Mouse (Mus musculus): ENCODE results near the gene Jam2. TPM values are rescaled to one million over a fixed set of nuclear protein-coding genes. Genes with fewer than 3 reads are reported as not detected.

Jam2 gene
- polyA plus RNA-seq (2012; rRNA removed): 3.8 and 4.2 TPM in 2 replicates

DNA sequence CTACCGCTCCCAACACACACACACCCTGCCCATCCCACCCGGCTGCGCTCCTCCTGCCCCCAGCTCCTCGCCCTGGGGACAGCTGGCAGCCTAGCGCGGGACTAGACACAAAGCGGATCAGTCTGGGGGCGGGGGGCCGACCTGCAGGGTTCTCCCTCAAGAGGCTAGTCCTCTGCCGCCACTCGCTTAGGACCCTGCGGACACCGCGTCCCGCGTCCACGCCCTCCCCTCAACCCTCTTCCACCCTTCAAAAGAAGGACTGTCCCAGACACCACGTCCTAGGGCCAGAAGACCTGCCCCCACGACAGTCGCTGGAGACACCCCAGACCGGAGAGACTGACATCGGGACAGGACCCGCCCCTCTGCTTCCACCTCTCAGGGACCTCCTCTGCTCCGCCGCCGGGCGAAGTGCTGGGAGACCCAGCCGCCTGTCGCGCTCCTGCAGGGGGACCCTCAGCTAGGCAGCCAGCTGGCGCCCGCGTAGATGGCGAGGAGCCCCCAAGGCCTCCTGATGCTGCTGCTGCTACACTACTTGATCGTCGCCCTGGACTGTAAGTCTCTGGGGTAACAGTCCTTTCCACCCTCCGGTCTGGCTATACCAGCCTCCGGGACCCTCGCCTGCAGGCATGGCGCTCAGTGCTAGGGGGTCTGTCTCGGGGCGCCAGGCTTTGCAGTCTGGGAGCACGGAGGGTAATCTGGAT, at the start of gene Jam2:
Jam2 (plus strand) TSS at position 121 of the 701 bp plus-strand sequence.

DNA sequence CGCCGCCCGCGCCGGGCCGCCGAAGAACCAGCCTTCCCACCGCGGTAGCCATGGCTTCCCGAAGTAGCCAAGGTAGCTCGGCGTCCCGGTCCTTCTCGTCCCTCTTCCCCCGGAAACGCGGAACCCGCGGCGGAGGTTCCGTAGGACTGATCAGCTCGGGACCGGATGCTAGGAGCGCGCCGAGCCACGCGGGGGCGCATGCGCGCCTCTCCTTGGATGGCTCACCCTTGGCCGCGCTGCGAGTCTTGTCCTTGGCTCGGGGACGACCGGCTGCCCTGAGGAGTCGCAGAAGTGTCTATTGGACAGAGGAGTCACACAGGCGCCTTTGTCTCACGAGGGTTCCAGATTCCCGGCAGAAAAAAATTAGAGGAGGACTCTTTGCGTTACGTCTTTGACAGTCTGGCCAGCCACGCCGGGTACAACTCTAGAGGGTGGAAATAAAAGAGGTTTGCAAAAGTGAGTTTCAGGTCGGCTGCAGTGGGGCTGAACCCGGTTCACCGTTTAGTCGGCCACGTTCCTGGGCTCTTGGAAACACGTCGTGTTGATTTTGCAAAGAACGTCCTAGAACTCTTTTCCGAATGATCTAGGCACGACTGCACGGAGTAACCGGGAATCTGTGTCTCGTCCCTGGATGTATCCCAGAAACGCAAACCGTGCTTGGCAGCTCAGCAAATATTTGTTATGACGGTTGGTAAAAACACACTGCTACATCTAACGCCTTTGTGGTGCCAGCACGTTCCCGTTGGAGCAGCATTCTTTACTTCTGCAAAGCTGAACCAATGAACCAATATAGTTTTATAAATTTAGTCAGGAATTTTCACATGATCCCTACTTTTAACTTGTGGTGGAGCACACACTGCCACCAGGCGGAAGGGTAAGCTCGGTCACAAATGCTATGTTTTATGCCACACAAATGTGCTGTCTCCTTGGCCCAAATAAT, 38.5 kb upstream of the Jam2 start, which contains the start of gene Mrpl39:
Mrpl39 (minus strand) TSS at position 577 of the 940 bp plus-strand sequence.

DNA sequence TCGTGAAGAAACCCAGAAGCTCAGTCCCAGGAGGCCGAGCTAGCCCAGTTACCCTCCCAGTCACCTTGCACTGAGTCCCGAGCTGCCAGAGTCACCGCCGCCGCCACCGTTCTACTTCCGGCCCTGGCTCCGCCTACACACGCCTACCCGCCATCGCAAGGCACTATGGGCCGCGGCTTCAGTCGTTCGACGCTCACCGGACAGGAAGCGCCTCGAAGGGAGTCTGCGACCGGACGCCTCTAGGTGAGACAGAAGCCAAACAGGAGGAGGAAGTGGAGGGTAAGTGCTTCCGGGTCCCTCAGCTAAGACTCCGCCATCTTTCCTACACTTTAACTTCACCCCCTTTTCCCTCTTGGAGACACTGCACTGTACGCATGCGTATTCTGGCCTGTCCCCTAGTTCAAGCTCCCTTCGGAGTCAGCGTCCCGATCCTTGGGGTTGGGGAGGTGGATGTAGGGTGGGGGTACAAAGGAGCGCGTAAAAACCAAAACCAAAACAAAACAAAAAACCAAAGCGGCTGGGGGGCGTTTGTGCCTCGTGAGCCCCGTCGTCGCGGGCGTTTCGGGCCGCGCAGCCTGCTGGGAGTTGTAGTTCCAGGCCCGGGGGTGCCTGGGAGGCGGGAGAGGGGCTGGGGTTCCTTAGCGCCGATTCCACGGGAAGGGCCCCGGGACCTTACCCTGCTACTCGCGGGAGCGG, 61.0 kb downstream of the Jam2 start, which contains the start of gene Gabpa:
Gabpa (plus strand) TSS at position 181 of the 696 bp plus-strand sequence.

DNA sequence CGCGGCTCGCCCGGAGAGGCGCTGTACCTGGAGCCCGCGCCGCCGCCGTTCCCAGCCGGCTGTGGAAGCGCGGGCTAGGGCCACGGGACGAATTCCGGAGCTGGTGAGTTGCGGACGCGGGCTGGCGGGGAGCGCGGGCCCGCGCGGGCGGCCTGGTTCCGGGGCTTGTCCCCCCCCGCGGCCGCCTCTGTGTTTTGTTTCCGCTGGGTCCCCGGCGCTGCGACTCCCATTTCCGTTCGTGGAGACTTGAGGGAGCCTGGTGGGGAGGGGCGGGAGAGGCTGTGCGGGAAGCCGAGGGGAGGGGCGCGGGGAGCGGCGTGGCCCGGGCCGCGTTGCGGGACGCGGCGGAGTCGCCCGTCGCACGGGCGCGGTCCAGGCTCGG, 61.5 kb downstream of the Jam2 start, which contains the start of gene Atp5j:
Atp5j (minus strand) TSS at position 185 of the 382 bp plus-strand sequence.

Other genes starting within 250 kb of the Jam2 start
- gene Mrpl39, start 38.4 kb upstream of the Jam2 start, polyA plus RNA-seq (2012; rRNA removed): 17.1 and 21.9 TPM in 2 replicates
- 10.9 and 11.4 TPM in 2 replicates for gene Gabpa, start 60.8 kb downstream of the Jam2 start, polyA plus RNA-seq (2012; rRNA removed)
- 215 and 224 TPM in 2 replicates for gene Atp5j, start 61.5 kb downstream of the Jam2 start, polyA plus RNA-seq (2012; rRNA removed)

Data from liver, embryonic 18 days (tissue).